Comparison of ENCODE assay signal across 10 mouse cellular contexts in genomic region chr6:66361130-66361529, GRCm38 (mm10).
DNase-seq lines count a peak whose midpoint lies in the region; ATAC-seq lines count a peak whose summit lies in the region.
"Had no signal": no experiment of that assay in that cellular context is flagged by ENCODE, and none has a peak within 500 bp of the region (broad histone marks: within the 10 kb centered on the region; RNA-seq: fewer than 3 reads in every experiment).

No protein-coding gene starts in this region.

- WGBS in heart, embryonic 11.5 days (ENCODE audit: insufficient replicate concordance) = 57% methylated on average over 3 of the region's 3 CpGs
- 45% methylated on average over 3 of the region's 3 CpGs for WGBS in heart, embryonic 16.5 days

- H3K4me2 ChIP-seq in heart, embryonic 11.5 days = no peak overlapping the region; the same call in 1 of the 2 replicates
- H3K4me2 ChIP-seq in heart, embryonic 16.5 days (ENCODE audit: low read depth, low read length) = peak overlapping the region; percentile 29; the same call in 1 of the 2 replicates

- peaks cover 4% of the 10 kb centered on the region for H3K4me1 ChIP-seq in heart, embryonic 11.5 days (ENCODE audit: control insufficient read depth, insufficient read depth, low read length)
- peaks cover 10% of the 10 kb centered on the region for H3K4me1 ChIP-seq in heart, embryonic 16.5 days (ENCODE audit: control insufficient read depth, insufficient read depth, low read length)

- peak; percentile 89 for DNase-seq in heart, adult 11 months
- DNase-seq in testis, postnatal 10 days (ENCODE audit: low spot score) = peak; percentile 43
- DNase-seq in testis, postnatal 14 days (ENCODE audit: low spot score) = no peak
- DNase-seq in telencephalon, adult 2 months (ENCODE audit: low read depth, low spot score) = peak; percentile 42
- no peak for DNase-seq in ovary, postnatal 36 days (ENCODE audit: low spot score)

- no peaks in the 10 kb centered on the region for H3K36me3 ChIP-seq in heart, embryonic 11.5 days (ENCODE audit: control insufficient read depth, insufficient read depth, low read length)
- H3K36me3 ChIP-seq in heart, embryonic 16.5 days (ENCODE audit: control insufficient read depth, insufficient read depth) = no peaks in the 10 kb centered on the region

- ATAC-seq in heart, embryonic 11.5 days (replicated peaks; ENCODE audit: insufficient number of reproducible peaks, low FRiP score, low TSS enrichment) = no peak
- no peak for ATAC-seq in heart, embryonic 16.5 days (replicated peaks; ENCODE audit: extremely low read depth, insufficient read depth, low FRiP score)
- no peak for ATAC-seq in CD4-positive, CD25-positive, alpha-beta regulatory T cell, adult 4 months

- no peak overlapping the region for H3K27ac ChIP-seq in heart, embryonic 11.5 days (ENCODE audit: low read depth, low read length)
- H3K27ac ChIP-seq in heart, embryonic 16.5 days (ENCODE audit: low read length) = peak overlapping the region; percentile 64
- H3K27ac ChIP-seq: liver, embryonic 14.5 days; stomach, postnatal 0 days had no signal

- H3K9me3 ChIP-seq in heart, embryonic 11.5 days (replicated peaks; ENCODE audit: control insufficient read depth, low read length) = no peaks in the 10 kb centered on the region
- no peaks in the 10 kb centered on the region for H3K9me3 ChIP-seq in heart, embryonic 16.5 days (replicated peaks; ENCODE audit: control insufficient read depth, low read length)

- no peak overlapping the region for H3K9ac ChIP-seq in heart, embryonic 11.5 days (ENCODE audit: low read depth, low read length)
- no peak overlapping the region for H3K9ac ChIP-seq in heart, embryonic 16.5 days (ENCODE audit: low read length)
- H3K9ac ChIP-seq: liver, embryonic 14.5 days had no signal

- H3K27me3 ChIP-seq in heart, embryonic 11.5 days (ENCODE audit: control insufficient read depth, insufficient read depth, low read length) = no peaks in the 10 kb centered on the region
- H3K27me3 ChIP-seq in heart, embryonic 16.5 days (ENCODE audit: control insufficient read depth, insufficient read depth, low read length) = no peaks in the 10 kb centered on the region

- no peak overlapping the region for H3K4me3 ChIP-seq in heart, embryonic 11.5 days (ENCODE audit: low read depth, low read length)
- no peak overlapping the region for H3K4me3 ChIP-seq in heart, embryonic 16.5 days (ENCODE audit: low read length)

Comparison
In these comparisons a context has a peak if more than half of its experiments do, and no peak if none do; other contexts are left out.
1. DNase-seq: peak in heart, adult 11 months (single experiment), testis, postnatal 10 days (single experiment) and telencephalon, adult 2 months (single experiment); none in testis, postnatal 14 days (single experiment) and ovary, postnatal 36 days (single experiment).